Mouse (Mus musculus): Measurements from ENCODE around the gene Scfd2.

Scfd2 gene

DNA sequence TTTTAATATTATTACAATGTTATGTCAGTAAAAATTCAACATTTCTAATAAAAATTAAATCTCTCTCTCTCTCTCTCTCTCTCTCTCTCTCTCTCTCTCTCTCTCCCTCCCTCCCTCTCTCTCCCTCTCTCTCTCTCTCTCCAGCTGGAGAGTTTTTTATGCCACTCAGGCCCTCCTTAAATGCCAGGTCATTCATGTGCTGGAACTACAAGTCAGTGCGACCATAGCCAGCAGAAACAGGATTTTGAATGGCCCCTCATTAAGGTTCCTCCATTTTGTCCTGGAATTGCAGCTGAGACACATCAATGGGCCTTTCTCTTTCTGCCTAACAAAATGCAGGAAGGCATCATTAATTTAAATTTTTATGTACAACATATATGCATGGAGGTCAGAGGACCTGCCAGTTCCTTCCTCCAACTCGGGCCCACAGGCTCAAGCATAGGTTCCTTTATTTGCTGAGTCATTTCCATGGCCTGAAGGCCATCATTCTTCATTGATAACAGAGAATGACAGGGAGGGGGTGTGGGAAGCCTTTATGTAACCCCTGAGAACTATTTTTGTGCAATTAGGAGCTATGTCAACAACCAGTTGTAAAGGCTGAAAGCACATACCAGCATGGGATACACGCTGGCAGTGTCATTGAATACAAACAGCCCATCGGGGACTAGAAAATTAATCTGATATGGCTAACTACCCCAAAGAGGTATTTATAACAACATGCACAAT, 165.4 kb downstream of the Scfd2 start:
- no peak for DNase-seq (ENCODE audit: low spot score in 2 of 2)

DNA sequence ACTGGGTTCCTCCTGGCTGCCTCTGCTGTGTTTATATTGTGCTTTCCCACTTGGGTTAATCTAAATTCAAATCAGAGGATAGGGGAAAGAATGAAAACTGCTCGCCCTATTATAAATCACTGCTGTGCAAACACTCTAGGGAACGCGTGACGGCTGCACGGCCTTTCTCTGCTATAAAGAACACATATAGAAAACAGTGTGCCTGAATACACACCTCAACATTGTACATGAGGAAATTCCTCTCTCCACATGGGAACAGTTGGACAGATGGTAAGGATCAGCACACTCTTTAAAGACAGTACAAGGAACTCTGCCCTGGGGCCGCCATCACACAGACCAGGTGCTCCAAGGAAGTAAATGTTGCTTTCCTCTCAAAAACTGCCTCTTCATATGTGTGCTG, 166.2 kb downstream of the Scfd2 start:
- no peak for DNase-seq (ENCODE audit: low spot score in 2 of 2)

- no peak for DNase-seq (ENCODE audit: low spot score in 2 of 2)
Observed at GRCm38 (mm10) chr5:74363296-74363695, 168.3 kb downstream of the Scfd2 start.

- DNase-seq (ENCODE audit: low spot score in 2 of 2): no peak
Observed at GRCm38 (mm10) chr5:74361531-74361930, 170.0 kb downstream of the Scfd2 start.

- no peak for DNase-seq (ENCODE audit: low spot score in 2 of 2)
Observed at GRCm38 (mm10) chr5:74358033-74358432, 173.5 kb downstream of the Scfd2 start.

DNA sequence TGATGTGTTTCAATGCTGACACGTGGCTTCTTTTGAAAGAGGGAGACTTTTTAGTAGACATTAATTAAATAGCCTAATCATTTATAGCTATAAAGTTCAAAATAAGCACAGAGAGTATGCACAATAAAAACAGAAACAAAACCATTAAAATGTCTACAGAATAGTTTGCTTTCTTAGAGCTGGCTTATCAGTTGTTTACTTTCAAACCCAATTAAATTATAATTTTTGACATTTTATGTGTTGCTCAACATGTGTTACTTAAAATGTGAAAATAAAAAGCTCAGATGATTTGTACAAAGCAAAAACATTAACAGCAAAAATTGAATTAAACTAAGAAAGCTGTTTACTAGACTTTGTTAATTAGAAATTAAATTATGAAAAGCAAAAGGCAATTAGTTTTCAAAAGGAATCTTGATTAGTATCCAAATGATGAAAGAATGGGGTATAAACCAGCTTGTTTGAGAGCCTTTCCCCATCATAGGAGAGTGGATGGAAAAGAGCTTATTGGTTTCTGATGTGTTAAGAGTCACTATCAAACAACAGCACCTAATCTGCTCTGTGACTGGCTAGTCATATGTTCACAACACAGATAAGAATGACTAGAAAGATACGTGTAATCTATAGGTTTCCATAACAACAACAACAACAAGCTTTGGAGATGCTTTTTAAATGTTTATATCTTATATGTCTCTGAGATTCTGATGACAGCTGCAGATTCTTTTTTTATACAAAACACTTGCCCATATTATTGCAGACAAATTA, 176.0 kb downstream of the Scfd2 start:
- no peak for DNase-seq (ENCODE audit: low spot score in 2 of 2)

DNA sequence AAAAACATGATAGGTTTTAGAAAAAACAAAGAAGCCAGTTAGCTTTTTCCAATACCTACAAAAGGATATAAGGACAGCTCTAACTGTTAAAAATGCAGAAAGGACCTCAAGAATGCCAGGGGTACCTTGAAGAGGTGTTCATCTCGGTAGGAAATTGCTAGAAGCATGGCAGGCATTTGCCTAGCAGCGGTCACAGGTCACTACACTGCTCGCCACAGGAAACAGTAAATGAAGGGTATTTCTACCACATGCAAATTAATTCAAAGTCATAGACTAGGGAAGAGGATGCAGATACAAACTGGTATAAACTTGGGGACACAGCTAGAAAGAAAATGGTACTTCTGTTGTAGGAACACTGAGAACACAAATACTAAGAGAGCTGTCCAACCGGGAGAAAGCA, 180.7 kb downstream of the Scfd2 start:
- no peak for DNase-seq (ENCODE audit: low spot score in 2 of 2)

DNA sequence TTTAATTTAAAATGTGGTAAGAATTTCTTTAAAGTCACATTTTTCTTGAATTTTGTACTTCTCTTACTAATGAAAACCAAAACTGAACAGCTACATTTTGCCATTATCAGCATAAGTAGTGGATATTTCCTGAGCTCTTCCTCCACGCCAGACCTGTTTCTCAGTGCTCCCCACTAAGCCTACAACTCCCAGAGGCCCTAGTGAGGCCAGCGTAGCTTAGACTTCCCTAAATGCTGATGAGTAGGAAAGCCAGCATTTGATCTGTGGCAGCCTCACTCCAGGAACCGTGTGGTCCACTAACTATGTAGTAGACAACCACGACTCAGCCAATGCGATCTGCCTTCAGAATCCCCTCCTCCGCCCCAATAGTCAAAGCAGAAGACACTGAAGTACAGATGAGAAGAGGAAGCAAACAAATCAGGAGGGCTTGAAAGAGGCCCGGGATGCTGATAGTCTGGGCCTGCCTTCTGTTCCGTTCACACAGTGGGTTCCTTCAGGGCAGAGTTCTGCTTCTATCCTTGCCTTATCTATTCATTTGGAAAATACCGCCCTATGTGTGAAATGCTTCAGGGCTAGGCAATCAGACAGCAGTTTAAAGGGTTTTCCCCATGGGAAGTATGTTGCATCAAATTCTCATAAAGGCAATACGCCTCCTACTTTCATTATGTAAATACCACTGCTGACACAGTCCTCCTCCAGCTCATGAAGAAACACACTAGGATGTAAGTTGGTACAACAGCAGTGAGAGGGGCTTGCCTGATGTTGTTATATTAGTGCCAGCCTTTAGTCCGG, 183.3 kb downstream of the Scfd2 start:
- no peak for DNase-seq (ENCODE audit: low spot score in 2 of 2)

DNA sequence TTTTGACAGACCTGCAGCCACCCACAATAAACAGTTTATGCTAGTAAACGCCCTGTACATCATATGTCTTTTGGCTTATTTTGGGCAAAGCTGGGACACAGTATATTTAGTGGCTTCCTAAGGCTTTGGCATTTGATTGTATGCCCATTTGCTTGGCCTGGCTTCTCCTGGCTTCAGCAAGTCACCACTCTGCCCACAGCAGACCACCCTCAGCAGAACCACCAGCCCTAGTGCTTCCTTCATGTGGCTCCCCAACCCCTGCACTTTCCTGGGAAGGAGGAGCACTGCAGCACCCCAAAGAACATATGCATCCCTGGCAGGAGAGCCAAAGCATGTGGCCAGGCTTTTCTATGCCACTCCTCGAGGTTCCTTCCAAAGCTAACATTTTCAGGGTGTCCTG, 188.5 kb downstream of the Scfd2 start:
- no peak for DNase-seq (ENCODE audit: low spot score in 2 of 2)

GRCm38 (mm10) chr5:74342557-74342956, 189.0 kb downstream of the Scfd2 start:
- DNase-seq (ENCODE audit: low spot score in 2 of 2): no peak

- DNase-seq (ENCODE audit: low spot score in 2 of 2): no peak
Observed at GRCm38 (mm10) chr5:74337491-74337890, 194.1 kb downstream of the Scfd2 start.

DNA sequence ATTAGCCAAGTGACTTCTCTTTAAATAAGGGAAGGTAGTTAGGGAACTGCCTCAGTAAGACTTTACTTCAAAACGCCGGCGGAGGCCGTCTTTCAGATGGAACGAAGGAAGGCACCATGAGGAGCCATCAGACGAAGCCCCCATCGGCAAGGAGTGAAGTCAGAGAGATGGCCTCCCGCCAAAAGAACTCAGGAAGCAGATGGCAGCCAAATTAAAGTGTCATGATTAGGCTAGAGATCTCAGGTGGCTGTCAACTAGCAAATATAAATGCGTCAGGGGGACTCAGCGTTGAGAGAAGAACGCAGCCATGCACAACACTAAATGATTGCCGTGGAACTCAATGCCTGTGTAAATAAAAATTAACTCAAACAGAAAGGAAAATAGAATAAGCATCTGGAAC, 194.8 kb downstream of the Scfd2 start:
- DNase-seq (ENCODE audit: low spot score in 2 of 2): no peak

- no peak for DNase-seq (ENCODE audit: low spot score in 2 of 2)
Observed at GRCm38 (mm10) chr5:74333258-74333657, 198.3 kb downstream of the Scfd2 start.

DNA sequence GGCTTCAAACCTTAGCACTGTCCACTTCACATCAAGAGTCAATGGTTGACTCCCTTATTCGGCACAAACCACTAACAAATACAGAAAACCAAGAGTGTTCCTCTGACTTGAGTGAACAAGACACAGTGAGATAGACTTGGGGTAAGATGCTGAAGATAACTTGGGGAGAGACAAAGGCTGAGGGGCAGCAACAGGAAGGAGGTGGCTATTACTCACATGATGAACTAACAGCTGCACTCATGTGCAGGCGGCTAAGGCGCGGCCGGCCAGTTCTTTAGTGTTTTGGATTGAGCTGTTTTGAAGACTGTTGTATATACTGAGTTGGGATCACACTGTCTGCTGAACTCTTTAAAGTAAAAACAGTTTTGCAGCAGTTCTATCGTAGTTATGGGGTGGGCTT, 205.3 kb downstream of the Scfd2 start:
- no peak for DNase-seq (ENCODE audit: low spot score in 2 of 2)

GRCm38 (mm10) chr5:74321010-74321746, 210.4 kb downstream of the Scfd2 start:
- no peak for DNase-seq (ENCODE audit: low spot score in 2 of 2)

GRCm38 (mm10) chr5:74319551-74319950, 212.0 kb downstream of the Scfd2 start:
- no peak for DNase-seq (ENCODE audit: low spot score in 2 of 2)

DNA sequence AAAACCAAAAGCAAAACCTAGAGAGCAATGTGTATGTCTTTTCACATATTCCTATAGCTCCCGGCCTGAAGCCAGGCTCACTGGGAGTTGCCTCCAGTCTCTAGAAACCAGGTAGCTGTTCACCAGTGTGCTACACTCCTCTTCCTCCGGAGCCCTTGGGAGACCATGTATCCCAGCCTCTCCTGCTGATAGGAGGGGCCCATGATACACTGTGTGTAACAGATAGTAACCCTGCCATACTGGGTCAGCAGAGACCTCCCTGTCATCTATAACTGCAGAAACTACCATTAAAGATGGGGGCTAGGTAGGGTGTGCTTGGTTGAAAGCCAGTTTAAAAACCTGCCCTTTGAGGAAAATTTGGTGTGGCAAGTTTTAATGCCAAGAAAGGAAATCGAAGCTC, 214.4 kb downstream of the Scfd2 start:
- DNase-seq (ENCODE audit: low spot score in 2 of 2): no peak

DNA sequence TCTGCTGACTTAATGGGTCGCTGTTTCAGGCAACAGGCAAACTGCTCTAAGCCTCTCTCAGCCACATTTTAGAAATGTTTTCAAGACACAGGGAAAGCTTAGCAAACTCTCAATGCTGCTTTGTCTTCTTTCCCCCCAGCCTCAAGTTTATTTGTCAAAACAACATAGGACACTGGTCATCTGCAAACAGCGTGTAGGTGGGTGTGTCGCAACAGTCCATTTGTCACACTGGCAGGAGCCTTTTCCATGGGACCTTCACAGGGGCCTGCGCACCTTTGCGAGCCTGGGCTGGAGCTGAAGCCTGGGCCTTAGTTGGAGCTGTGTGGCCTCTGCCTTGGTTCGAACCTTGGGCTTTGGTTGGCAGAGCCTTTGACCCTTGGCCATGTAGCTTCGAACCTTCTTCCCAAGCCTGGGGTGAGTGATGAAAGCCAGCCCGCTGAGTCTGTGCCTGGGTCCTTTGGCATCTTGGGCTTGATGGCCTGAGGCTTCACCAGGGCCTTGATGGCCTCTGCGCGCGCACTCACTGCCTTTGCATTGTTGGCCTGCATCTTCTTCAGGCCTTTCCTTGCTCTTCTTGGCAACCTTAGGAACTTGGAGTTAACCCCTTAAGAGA, 215.1 kb downstream of the Scfd2 start:
- no peak for DNase-seq (ENCODE audit: low spot score in 2 of 2)

GRCm38 (mm10) chr5:74315471-74316245, 215.9 kb downstream of the Scfd2 start:
- DNase-seq (ENCODE audit: low spot score in 2 of 2): no peak

DNA sequence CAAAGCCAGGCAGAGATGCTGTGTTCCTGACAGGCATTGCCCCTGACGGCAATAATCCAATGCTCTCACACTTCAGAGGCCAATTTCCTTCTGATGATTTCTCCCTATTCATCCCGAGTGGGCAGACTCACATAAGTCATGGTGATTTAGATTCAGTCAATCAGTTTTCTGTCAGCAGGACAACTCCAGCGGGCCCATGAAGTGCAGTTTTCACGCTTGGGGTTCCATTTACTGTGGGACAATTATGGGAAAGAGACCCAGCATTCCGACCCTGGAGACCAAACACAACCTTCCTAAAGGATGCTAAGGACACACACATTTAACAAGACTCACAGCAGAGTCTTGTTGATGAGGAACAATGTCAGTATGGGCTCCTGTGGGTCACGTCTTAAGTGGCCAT, 217.1 kb downstream of the Scfd2 start:
- DNase-seq (ENCODE audit: low spot score in 2 of 2): no peak

DNA sequence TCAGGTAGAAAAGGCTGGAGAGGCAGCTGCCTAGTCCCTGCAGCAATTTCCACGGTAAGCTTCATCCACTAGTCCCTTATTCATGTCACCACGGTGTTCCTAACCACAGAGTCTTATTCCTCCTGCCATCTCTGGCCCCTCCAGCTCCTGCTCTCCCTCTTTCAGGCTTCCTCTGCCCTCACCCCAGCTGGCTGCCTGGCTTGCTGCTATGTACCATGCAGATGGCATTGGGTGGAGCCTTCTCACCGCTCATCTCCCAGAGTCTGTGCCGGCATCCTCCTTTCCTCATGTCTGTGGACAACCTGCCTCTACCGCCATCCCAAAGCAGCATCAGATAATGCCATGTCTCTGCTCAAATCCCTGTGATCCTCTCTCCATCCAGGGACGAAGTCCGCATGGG, 218.0 kb downstream of the Scfd2 start:
- DNase-seq (ENCODE audit: low spot score in 2 of 2): no peak

Data from spleen, postnatal 10 days (tissue).